Mouse (Mus musculus) forebrain, embryonic 16.5 days (tissue): ENCODE data around the gene Mapk8ip2. TPM values are rescaled to one million over a fixed set of nuclear protein-coding genes. Genes with fewer than 3 reads are reported as not detected.
A peak's percentile ranks its signal among the peaks of the same experiment; 100 is the strongest.
"Not testable (repeated sequence)": the region's sequence is repeated elsewhere in the genome, so short reads cannot be mapped to it uniquely, and the experiment has no call there.

Experiments used
- ATAC-seq: fragments of 200-750 bp; cut with Nextera tagmentation; 2 replicates; pipeline ENCODE4 v1.8.0; 2017; ENCODE audit warnings: mild to moderate bottlenecking, moderate library complexity
- H3K27ac ChIP-seq: fragments of 300-500 bp; sonication (generic); 2 replicates; pipeline ENCODE4 v1.5.1; 2014; ENCODE audit warnings: low read length, control low read depth
- H3K27me3 ChIP-seq: fragments of 300-500 bp; sonication (generic); replicated peaks from 2 replicates; pipeline ENCODE4 v1.6.1; 2014; ENCODE audit warnings: low read length; ENCODE audit not compliant: control insufficient read depth, insufficient read depth
- H3K36me3 ChIP-seq: fragments of 300-500 bp; sonication (generic); 2 replicates; pipeline ENCODE4 v1.6.1; 2014; ENCODE audit not compliant: control insufficient read depth, insufficient read depth
- H3K4me1 ChIP-seq: fragments of 300-500 bp; sonication (generic); replicated peaks from 2 replicates; pipeline ENCODE4 v1.6.1; 2014; ENCODE audit warnings: low read length; ENCODE audit not compliant: control insufficient read depth, insufficient read depth
- H3K4me2 ChIP-seq: fragments of 300-500 bp; sonication (generic); 2 replicates; pipeline ENCODE4 v1.6.1; 2014; ENCODE audit warnings: mild to moderate bottlenecking, low read length, control low read depth
- H3K4me3 ChIP-seq: fragments of 300-500 bp; sonication (generic); replicated peaks from 2 replicates; pipeline ENCODE4 v1.5.1; 2014; ENCODE audit warnings: mild to moderate bottlenecking, low read length, control low read depth
- H3K9ac ChIP-seq: fragments of 300-500 bp; sonication (generic); replicated peaks from 2 replicates; pipeline ENCODE4 v1.6.1; 2014; ENCODE audit warnings: low read depth, low read length, control low read depth
- H3K9me3 ChIP-seq: fragments of 300-500 bp; sonication (generic); 2 replicates; pipeline ENCODE4 v1.6.1; 2016; ENCODE audit warnings: low read length; ENCODE audit not compliant: control insufficient read depth
- WGBS: fragments of 180-500 bp; shearing (Covaris S2); extraction: QIAGEN DNeasy Blood & Tissue Kit; methylation state at CpG from one replicate; pipeline ENCODE4 v1.1.7; 2014; 5-methylcytosine and 5-hydroxymethylcytosine counted together
- polyA plus RNA-seq: library from polyadenylated mRNA; unstranded; fragments of >200 nt; fragmentation: Nextera tagmentation; extraction: Ambion mirVana; gene quantifications from 2 replicates; pipeline ENCODE4 v1.2.1, GENCODE M21; 2015

Gene Mapk8ip2
- polyA plus RNA-seq, 1 experiment from 2014 or later: 81.9 TPM

- WGBS: 79% methylated on average over 19 of the region's 19 CpGs
- Histone ChIP-seq H3K4me1 (peaks cover 22% of the 10 kb centered on the region), H3K27ac (no peak overlapping the region), H3K9ac (peak overlapping the region; percentile 81; the same call in 1 of the 2 replicates), H3K9me3 (no peaks in the 10 kb centered on the region), H3K4me3 (peak overlapping the region; percentile 92), H3K27me3 (no peaks in the 10 kb centered on the region), H3K36me3 (peaks cover 11% of the 10 kb centered on the region), H3K4me2 (peak overlapping the region; percentile 80)
- ATAC-seq: no peak
Observed at GRCm38 (mm10) chr15:89428136-89428790, 25.4 kb upstream of the Mapk8ip2 start.

DNA sequence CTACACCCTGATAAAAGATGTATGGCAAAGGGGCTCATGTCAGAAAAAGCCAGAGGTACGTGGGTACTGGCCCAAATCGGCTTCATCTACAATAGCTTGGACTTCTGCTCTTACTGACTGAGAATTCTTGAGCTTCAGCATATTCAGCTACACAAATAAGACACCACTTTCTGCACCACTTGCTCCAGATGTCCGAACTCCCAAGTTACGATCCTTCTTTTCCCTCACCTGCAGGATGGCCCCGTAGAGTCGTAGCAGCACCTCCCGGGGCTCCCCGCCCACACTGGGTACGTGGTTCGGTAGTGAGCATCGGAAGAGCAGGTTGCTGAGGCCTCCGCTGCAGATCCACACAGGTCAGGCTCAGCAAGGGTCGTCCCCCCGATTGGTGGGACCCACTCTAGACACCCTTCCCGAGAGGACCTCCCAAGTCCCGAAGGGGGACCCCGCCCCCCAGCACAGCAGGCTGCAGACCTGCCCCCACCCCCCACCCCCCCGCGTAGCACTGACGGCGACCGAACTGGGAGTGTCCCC, 24.8 kb upstream of the Mapk8ip2 start:
- Histone ChIP-seq H3K9ac (peak overlapping the region; percentile 81), H3K27me3 (no peaks in the 10 kb centered on the region), H3K4me1 (peaks cover 22% of the 10 kb centered on the region), H3K4me2 (peak overlapping the region; percentile 80), H3K9me3 (no peaks in the 10 kb centered on the region), H3K27ac (peak overlapping the region; percentile 97), H3K36me3 (peaks cover 11% of the 10 kb centered on the region), H3K4me3 (peak overlapping the region; percentile 92)
- peak; percentile 49 for ATAC-seq
- WGBS: 5% methylated on average over 22 of the region's 22 CpGs

GRCm38 (mm10) chr15:89429352-89430221, 24.1 kb upstream of the Mapk8ip2 start, which contains the start of the genes C730034F03Rik, Gm44502 and Chkb:
Gene C730034F03Rik (plus strand): TSS chr15:89429589.
Gene Gm44502 (minus strand): TSS chr15:89429696.
Gene Chkb (minus strand): TSS chr15:89429908.
- H3K4me3 ChIP-seq: peak within 1 kb of the TSS; percentile 92
- peak within 1 kb of the TSS; percentile 97 for H3K27ac ChIP-seq
- under 1% methylated on average over 70 of the region's 70 CpGs for WGBS
- peak within 1 kb of the TSS; percentile 81 for H3K9ac ChIP-seq
- H3K36me3 ChIP-seq: peaks cover 11% of the 10 kb centered on the region
- H3K4me1 ChIP-seq: peaks cover 22% of the 10 kb centered on the region
- ATAC-seq: peak; percentile 95
- peak within 1 kb of the TSS; percentile 80 for H3K4me2 ChIP-seq
- no peaks in the 10 kb centered on the region for H3K27me3 ChIP-seq
- H3K9me3 ChIP-seq: no peaks in the 10 kb centered on the region

DNA sequence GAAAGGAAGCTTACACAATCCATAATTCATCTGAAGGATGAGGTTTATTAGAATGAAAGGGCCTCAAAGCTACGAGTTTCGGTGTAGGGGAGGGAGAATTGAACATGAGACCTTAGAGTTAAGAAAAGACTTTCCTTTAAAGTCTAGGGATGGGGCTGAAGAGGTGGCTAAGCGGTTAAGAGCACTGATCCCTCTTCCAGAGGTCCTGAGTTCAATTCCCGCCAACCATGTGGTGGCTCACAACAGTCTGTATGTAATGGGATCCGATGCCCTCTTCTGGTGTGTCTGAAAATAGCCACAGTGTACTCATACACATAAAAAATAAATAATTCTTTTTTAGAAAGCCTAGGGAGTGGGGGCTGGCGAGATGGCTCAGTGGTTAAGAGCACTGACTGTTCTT, 23.4 kb upstream of the Mapk8ip2 start:
- ATAC-seq: no peak
- H3K36me3 ChIP-seq: peaks cover 11% of the 10 kb centered on the region

DNA sequence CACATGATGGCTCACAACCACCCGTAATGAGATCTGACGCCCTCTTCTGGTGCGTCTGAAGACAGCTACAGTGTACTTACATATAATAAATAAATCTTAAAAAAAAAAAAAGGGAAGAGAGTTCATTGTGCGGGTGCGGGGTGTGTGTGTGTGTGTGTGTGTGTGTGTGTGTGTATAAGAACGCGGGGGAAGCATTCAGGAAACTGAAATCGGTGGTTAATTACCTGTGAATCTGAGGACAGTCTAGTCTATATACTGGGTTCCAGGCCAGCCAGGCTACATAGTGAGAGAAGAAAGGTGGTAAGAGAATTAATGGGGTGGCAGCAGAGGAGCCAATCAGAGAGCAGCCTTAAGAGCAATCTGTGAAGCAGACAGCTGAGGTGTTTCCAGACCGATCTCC, 22.9 kb upstream of the Mapk8ip2 start:
- 93% methylated on average over 6 of the region's 9 CpGs for WGBS
- Histone ChIP-seq H3K4me1 (peaks cover 22% of the 10 kb centered on the region), H3K36me3 (peaks cover 11% of the 10 kb centered on the region)
- not testable (repeated sequence) for H3K27ac ChIP-seq, H3K4me3 ChIP-seq, ATAC-seq, H3K4me2 ChIP-seq, H3K27me3 ChIP-seq, H3K9ac ChIP-seq, H3K9me3 ChIP-seq

More for the DNA sequence above, 23.4 kb upstream of the Mapk8ip2 start:
- Histone ChIP-seq H3K4me2 (peak overlapping the region; percentile 80), H3K9me3 (no peaks in the 10 kb centered on the region), H3K9ac (peak overlapping the region; percentile 81), H3K4me1 (peaks cover 22% of the 10 kb centered on the region), H3K27ac (peak overlapping the region; percentile 97), H3K4me3 (peak overlapping the region; percentile 92), H3K27me3 (no peaks in the 10 kb centered on the region)
- WGBS: 44% methylated on average over 6 of the region's 6 CpGs

- no peak overlapping the region for H3K4me2 ChIP-seq
- H3K36me3 ChIP-seq: peaks cover 6% of the 10 kb centered on the region
- H3K4me3 ChIP-seq: no peak overlapping the region
- no peak for ATAC-seq
- no peaks in the 10 kb centered on the region for H3K9me3 ChIP-seq
- no peak overlapping the region for H3K9ac ChIP-seq
- WGBS: 90% methylated on average over 3 of the region's 3 CpGs
- H3K4me1 ChIP-seq: peaks cover 22% of the 10 kb centered on the region
- no peak overlapping the region for H3K27ac ChIP-seq
- no peaks in the 10 kb centered on the region for H3K27me3 ChIP-seq
Observed at GRCm38 (mm10) chr15:89431271-89431670, 22.4 kb upstream of the Mapk8ip2 start.

- H3K27ac ChIP-seq: no peak overlapping the region
- H3K4me1 ChIP-seq: peaks cover 22% of the 10 kb centered on the region
- H3K9ac ChIP-seq: no peak overlapping the region
- no peaks in the 10 kb centered on the region for H3K9me3 ChIP-seq
- H3K36me3 ChIP-seq: peaks cover 5% of the 10 kb centered on the region
- H3K4me2 ChIP-seq: no peak overlapping the region
- ATAC-seq: no peak
- no peaks in the 10 kb centered on the region for H3K27me3 ChIP-seq
- WGBS: 92% methylated on average over 6 of the region's 6 CpGs
- no peak overlapping the region for H3K4me3 ChIP-seq
Observed at GRCm38 (mm10) chr15:89431806-89432205, 21.9 kb upstream of the Mapk8ip2 start.

DNA sequence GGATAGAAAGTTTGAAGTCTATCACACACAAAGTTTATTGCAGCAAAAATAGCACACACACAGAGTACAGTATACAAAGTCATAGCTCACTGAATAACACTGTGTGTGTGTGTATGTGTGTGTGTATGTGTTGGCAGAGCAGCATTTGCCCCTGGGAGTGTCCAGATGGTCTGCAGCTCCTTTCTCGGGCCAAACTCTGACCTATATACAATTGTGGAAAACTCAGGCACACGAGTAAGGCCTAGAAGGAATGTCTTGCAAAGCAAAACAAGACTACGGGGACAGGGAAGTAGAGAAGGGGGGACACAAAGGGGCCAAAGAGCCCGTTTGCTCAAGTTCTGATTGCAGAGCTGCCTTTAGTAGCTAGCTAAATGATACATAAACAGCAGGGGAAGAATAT, 20.8 kb upstream of the Mapk8ip2 start:
- no peak overlapping the region for H3K4me3 ChIP-seq
- ATAC-seq: no peak
- no peak overlapping the region for H3K27ac ChIP-seq
- WGBS: 84% methylated on average over 4 of the region's 4 CpGs
- no peak overlapping the region for H3K9ac ChIP-seq
- no peaks in the 10 kb centered on the region for H3K36me3 ChIP-seq
- no peaks in the 10 kb centered on the region for H3K27me3 ChIP-seq
- H3K4me2 ChIP-seq: no peak overlapping the region
- H3K9me3 ChIP-seq: no peaks in the 10 kb centered on the region
- peaks cover 21% of the 10 kb centered on the region for H3K4me1 ChIP-seq

DNA sequence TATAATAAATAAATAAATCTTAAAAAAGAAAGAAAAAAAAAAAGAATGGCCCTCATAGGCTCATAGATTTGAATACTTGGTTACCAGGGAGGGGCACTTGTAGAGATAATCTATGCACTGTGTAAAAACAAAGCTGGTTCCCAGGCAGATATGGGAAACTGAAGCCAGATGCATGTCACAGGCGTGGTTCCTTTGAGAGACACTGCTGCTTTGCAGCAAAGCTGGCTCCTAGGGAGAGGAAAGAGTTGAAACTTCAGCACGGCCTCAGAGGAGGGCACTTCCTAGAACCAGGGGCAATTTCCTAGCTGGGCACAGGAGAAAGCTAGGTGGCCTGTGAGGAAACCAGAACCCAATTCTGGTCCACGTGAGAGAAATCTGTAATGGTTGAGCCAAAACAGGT, 19.6 kb upstream of the Mapk8ip2 start:
- Histone ChIP-seq H3K4me1 (peaks cover 12% of the 10 kb centered on the region), H3K4me2 (no peak overlapping the region), H3K4me3 (no peak overlapping the region), H3K9me3 (no peaks in the 10 kb centered on the region), H3K9ac (no peak overlapping the region), H3K36me3 (no peaks in the 10 kb centered on the region), H3K27ac (no peak overlapping the region), H3K27me3 (no peaks in the 10 kb centered on the region)
- no peak for ATAC-seq
- 75% methylated on average over 3 of the region's 3 CpGs for WGBS
